Mouse (Mus musculus): ENCODE data around the gene Cd38. TPM values are rescaled to one million over a fixed set of nuclear protein-coding genes. Genes with fewer than 3 reads are reported as not detected.

Gene Cd38
- polyA plus RNA-seq, 2 experiments = 5.3 to 7.4 TPM

DNA sequence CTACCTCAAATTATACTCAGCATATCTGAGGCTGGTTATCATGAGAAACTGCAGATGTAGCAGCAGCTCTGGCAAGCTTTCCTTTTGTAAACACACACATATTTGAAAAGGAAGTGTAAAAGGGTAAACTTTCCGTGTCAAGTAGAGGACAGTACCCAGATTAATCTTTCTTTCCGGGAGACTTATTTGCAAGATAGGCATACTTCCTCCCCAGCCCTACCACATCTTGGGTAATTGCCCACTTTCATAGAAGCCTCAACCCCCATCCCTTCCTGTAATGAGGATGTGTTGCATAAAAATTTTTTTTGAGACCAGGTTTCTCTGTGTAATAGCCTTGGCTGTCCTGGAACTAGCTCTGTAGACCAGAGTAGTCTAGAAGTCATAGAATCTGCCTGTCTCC lies 12.6 kb upstream of the Cd38 start:
- H3K36me3 ChIP-seq (ENCODE audit: control insufficient read depth, insufficient read depth, low read length) = no peaks in the 10 kb centered on the region
- H3K4me2 ChIP-seq (replicated peaks; ENCODE audit: low read depth, low read length, severe bottlenecking) = no peak overlapping the region
- H3K9ac ChIP-seq (ENCODE audit: low read depth, low read length, severe bottlenecking) = no peak overlapping the region
- no peak overlapping the region for H3K4me3 ChIP-seq (replicated peaks; ENCODE audit: low read length)
- H3K4me1 ChIP-seq (ENCODE audit: control insufficient read depth, insufficient read depth, low read length) = no peaks in the 10 kb centered on the region
- no peaks in the 10 kb centered on the region for H3K9me3 ChIP-seq (ENCODE audit: control insufficient read depth, low read length)
- ATAC-seq (ENCODE audit: low FRiP score, low read depth) (no peak), DNase-seq (ENCODE audit: low spot score) (no peak)
- 64% methylated on average over 2 of the region's 2 CpGs for WGBS
- no peaks in the 10 kb centered on the region for H3K27me3 ChIP-seq (ENCODE audit: control insufficient read depth, insufficient read depth, low read length)
- no peak for TF ChIP-seq POLR2A (IDR thresholded peaks at IDR 0.05; ENCODE audit: borderline replicate concordance, extremely low read depth, insufficient read depth, insufficient read length)
- no peak overlapping the region for H3K27ac ChIP-seq (replicated peaks; ENCODE audit: low read depth, low read length)

DNA sequence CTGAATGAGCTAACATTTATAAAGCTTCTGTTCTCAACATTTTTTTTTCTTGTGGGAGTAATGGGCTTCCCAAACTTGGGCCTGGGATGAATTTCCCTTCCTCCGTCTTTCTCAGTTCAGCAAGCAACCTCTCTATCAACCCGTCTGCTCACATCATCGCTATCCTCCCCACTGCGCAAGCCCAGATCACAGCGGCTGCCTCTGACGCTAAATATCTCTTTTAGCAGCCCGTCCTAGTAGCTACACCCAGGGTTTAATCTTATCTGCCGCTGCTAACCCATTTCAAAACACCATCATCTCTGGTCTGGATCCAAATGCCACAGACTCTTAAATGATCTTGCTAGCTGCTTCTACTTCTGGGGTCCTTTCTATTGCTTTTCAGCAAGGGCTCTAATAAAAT lies 8.7 kb upstream of the Cd38 start:
- Histone ChIP-seq H3K4me1 (ENCODE audit: control insufficient read depth, insufficient read depth, low read length) (no peaks in the 10 kb centered on the region), H3K9ac (ENCODE audit: low read depth, low read length, severe bottlenecking) (no peak overlapping the region), H3K27me3 (ENCODE audit: control insufficient read depth, insufficient read depth, low read length) (no peaks in the 10 kb centered on the region), H3K36me3 (ENCODE audit: control insufficient read depth, insufficient read depth, low read length) (no peaks in the 10 kb centered on the region), H3K9me3 (ENCODE audit: control insufficient read depth, low read length) (no peaks in the 10 kb centered on the region), H3K4me3 (replicated peaks; ENCODE audit: low read length) (no peak overlapping the region), H3K4me2 (replicated peaks; ENCODE audit: low read depth, low read length, severe bottlenecking) (no peak overlapping the region), H3K27ac (replicated peaks; ENCODE audit: low read depth, low read length) (no peak overlapping the region)
- no peak for TF ChIP-seq POLR2A (IDR thresholded peaks at IDR 0.05; ENCODE audit: borderline replicate concordance, extremely low read depth, insufficient read depth, insufficient read length)
- ATAC-seq (ENCODE audit: low FRiP score, low read depth) (no peak), DNase-seq (ENCODE audit: low spot score) (no peak)
- 90% methylated on average over 8 of the region's 8 CpGs for WGBS

- Histone ChIP-seq H3K4me1 (ENCODE audit: control insufficient read depth, insufficient read depth, low read length) (no peaks in the 10 kb centered on the region), H3K27me3 (ENCODE audit: control insufficient read depth, insufficient read depth, low read length) (no peaks in the 10 kb centered on the region), H3K36me3 (ENCODE audit: control insufficient read depth, insufficient read depth, low read length) (no peaks in the 10 kb centered on the region), H3K4me3 (replicated peaks; ENCODE audit: low read length) (no peak overlapping the region), H3K9ac (ENCODE audit: low read depth, low read length, severe bottlenecking) (no peak overlapping the region), H3K9me3 (ENCODE audit: control insufficient read depth, low read length) (no peaks in the 10 kb centered on the region), H3K27ac (replicated peaks; ENCODE audit: low read depth, low read length) (no peak overlapping the region), H3K4me2 (replicated peaks; ENCODE audit: low read depth, low read length, severe bottlenecking) (no peak overlapping the region)
- 78% methylated on average over 5 of the region's 5 CpGs for WGBS
- DNase-seq (ENCODE audit: low spot score) (no peak), ATAC-seq (ENCODE audit: low FRiP score, low read depth) (no peak)
- no peak for TF ChIP-seq POLR2A (IDR thresholded peaks at IDR 0.05; ENCODE audit: borderline replicate concordance, extremely low read depth, insufficient read depth, insufficient read length)
These were observed 8.3 kb upstream of the Cd38 start for GRCm38 (mm10) chr5:43860096-43860495.

DNA sequence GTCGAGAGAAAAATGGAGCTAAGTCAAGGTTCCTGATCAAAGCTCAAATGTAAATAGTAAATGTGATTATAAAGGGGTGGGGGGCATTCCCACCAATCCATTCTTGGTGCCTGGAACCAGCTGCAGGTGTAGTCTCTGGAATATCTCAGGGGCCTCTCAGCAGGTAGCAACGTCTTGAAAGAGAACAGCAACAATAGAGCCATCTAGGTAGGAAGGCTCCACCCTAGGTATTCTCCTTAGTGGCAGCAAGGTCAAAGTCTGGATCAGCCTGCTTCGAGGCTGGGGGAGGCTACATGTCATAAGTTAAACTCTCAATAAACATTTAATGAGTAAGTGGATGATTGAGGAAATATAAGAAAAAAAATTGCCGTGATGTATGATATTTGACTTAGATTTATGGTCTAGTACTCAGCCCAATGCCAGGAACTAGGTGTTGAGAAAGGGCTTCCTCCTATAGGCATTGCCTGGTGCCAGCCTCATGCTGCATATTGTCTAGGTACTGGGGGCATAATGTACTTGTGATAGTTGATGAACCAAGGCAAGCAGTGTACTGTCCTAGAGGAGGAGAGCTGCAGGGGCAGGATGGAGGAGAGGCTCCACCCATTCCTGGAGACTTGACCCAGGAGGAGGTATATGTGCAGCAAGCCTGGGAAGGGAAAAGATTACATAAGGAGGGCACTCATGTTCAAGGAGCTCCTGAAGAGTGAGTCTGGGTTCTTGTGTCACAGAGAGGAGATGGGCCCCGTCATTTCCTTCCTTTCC lies 7.5 kb upstream of the Cd38 start:
- Histone ChIP-seq H3K4me3 (replicated peaks; ENCODE audit: low read length) (no peak overlapping the region), H3K27ac (replicated peaks; ENCODE audit: low read depth, low read length) (no peak overlapping the region), H3K4me2 (replicated peaks; ENCODE audit: low read depth, low read length, severe bottlenecking) (no peak overlapping the region), H3K9ac (ENCODE audit: low read depth, low read length, severe bottlenecking) (no peak overlapping the region), H3K36me3 (ENCODE audit: control insufficient read depth, insufficient read depth, low read length) (no peaks in the 10 kb centered on the region), H3K9me3 (ENCODE audit: control insufficient read depth, low read length) (no peaks in the 10 kb centered on the region), H3K27me3 (ENCODE audit: control insufficient read depth, insufficient read depth, low read length) (no peaks in the 10 kb centered on the region), H3K4me1 (ENCODE audit: control insufficient read depth, insufficient read depth, low read length) (no peaks in the 10 kb centered on the region)
- no peak for ATAC-seq (ENCODE audit: low FRiP score, low read depth)
- no peak for TF ChIP-seq POLR2A (IDR thresholded peaks at IDR 0.05; ENCODE audit: borderline replicate concordance, extremely low read depth, insufficient read depth, insufficient read length)
- 65% methylated on average over 5 of the region's 5 CpGs for WGBS
- no peak for DNase-seq (ENCODE audit: low spot score)

DNA sequence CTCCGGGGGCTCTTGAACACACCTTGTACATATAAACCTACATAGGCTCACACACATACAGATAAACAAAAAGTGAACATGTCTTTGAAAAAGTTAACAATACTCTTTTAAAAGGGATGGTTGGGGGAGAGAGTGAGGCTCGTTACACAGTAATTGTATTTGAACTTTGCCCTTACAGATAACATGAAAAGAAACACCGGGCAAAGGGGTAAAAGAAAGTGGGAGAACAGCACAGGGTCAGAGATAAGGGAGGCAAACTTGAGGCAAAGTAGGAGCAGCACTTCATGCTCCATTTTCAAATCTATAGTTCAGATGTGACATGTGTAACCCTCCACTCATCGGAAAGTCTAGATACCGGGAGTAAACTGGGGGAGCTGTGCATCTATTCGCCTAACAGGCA lies 4.7 kb upstream of the Cd38 start:
- Histone ChIP-seq H3K4me3 (replicated peaks; ENCODE audit: low read length) (no peak overlapping the region), H3K9ac (ENCODE audit: low read depth, low read length, severe bottlenecking) (no peak overlapping the region), H3K27me3 (ENCODE audit: control insufficient read depth, insufficient read depth, low read length) (no peaks in the 10 kb centered on the region), H3K9me3 (ENCODE audit: control insufficient read depth, low read length) (no peaks in the 10 kb centered on the region), H3K4me1 (ENCODE audit: control insufficient read depth, insufficient read depth, low read length) (0 out of 2 replicates have a peak, but pooled peaks cover 3% of the 10 kb centered on the region), H3K27ac (replicated peaks; ENCODE audit: low read depth, low read length) (no peak overlapping the region), H3K4me2 (replicated peaks; ENCODE audit: low read depth, low read length, severe bottlenecking) (no peak overlapping the region), H3K36me3 (ENCODE audit: control insufficient read depth, insufficient read depth, low read length) (no peaks in the 10 kb centered on the region)
- no peak for ATAC-seq (ENCODE audit: low FRiP score, low read depth)
- TF ChIP-seq POLR2A (IDR thresholded peaks at IDR 0.05; ENCODE audit: borderline replicate concordance, extremely low read depth, insufficient read depth, insufficient read length) = no peak
- WGBS = 61% methylated on average over 6 of the region's 6 CpGs
- DNase-seq (ENCODE audit: low spot score) = no peak
